Mouse (Mus musculus): Measurements from ENCODE around the gene Coq8a.

The Coq8a gene

DNA sequence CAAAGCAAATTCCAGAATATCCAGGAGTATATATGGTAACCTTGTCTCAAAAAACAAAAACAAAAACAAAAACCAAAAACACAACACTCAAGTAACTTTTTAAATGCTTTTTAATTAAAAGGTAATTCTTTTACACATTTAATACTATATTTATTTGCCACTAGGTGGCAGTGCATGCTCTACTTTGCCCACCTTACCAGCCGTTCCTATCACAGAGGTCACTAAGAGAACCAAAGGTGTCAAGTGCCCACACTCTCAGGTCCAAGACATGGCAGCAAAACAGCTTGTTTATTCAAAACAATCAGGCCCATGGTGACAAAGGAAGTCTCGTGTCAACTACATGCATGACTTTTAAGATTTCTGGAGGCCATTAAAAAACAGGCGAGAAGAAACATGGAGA is 24.2 kb downstream of the Coq8a start:
- DNase-seq (ENCODE audit: low spot score), result no peak

DNA sequence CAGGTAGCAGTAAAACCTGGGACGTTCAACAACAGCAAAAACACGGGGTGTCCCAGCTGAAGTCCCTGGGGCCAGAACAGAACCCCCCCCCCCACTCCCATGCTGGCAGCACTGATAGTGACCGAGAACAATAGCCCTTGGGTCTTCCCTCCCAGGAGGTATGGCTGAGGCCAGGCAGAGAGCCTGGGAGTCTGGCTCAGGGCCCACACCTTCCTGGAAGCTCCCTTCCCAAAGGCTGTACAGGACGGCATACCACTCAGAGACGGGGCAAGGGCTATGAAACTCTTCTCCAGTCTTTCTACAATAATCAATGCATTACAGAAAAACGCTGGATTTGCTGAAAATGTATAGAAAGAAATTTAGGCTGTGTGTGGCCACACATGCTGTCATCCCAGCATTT is 24.7 kb downstream of the Coq8a start:
- no peak for DNase-seq (ENCODE audit: low spot score)

DNA sequence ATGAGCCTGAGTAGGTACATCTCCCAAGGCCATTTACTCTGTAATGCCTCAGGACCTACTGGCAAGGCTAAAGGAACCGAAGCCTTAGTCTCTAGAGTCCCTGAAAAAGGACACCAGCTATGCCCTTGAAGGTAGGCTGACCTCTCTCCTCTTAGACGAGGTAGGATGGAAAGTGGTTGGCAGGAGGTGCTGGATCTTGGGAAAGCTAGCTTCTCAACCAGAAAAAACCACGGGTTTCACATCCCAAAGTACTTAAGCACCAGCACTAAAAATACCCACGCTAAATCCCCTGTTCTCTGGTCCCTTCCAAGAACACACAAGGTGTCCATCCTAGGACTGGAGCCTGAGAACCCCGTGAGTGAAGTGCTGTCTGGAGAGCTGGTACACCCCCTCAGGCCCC is 26.4 kb downstream of the Coq8a start:
- no peak for DNase-seq (ENCODE audit: low spot score)

DNA sequence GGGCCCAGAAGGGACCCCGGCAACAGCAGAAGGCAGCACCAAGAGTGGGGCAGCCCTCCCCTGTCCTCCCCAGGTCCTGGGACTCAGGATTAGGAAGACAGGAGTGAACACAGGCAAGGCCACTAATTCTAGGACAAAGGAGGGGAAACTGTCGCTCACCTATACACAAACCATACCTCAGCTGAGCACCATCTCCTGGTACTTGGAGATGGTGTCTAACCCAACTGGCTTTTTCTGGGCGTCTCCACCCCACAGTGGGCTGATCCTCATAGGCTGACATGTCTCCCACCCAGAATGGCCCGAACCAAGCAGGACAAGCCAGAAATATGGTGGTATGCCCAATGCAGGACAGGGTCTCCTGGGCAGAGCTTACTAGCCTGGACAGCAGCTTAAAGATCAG is 26.8 kb downstream of the Coq8a start:
- no peak for DNase-seq (ENCODE audit: low spot score)

DNA sequence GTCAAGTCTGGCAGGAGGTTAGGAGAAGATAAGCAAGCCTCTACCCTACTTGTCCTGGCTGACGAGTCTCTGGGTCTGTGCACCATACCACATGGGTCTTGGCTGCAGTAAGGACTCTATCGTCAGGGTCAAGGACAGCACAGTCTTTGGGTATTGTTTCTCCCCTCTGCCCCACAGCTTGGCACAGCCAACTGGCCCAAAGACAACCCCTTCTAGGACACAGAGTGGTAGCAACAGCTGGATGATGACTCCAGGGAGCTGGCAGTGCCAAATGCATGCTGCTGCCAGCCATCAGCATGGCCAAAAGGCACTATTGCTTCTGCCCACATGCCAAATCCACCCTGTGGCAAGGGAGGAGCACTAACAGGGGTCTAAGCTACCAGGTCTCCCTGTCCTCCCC is 27.5 kb downstream of the Coq8a start:
- no peak for DNase-seq (ENCODE audit: low spot score)

DNA sequence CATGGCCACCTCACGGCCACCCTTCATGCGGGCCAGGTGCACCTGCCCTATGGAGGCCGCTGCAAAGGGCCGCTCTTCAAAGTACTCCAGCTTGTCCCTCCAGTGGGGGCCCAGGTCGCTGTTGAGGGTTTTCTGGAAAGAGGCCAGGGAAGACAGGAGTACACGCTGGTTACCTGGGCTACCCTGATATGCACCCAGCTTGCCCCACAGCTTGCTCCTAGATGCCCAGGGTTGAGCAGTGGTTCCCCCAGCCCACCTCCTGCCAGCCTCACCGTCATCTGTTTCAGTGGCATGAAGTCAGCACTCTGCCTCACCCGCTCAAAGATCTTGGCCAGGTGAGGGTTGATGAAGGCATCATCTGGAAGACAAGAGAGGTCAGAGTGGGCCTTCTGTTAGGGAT is 29.3 kb downstream of the Coq8a start:
- DNase-seq (ENCODE audit: low spot score), result no peak

DNA sequence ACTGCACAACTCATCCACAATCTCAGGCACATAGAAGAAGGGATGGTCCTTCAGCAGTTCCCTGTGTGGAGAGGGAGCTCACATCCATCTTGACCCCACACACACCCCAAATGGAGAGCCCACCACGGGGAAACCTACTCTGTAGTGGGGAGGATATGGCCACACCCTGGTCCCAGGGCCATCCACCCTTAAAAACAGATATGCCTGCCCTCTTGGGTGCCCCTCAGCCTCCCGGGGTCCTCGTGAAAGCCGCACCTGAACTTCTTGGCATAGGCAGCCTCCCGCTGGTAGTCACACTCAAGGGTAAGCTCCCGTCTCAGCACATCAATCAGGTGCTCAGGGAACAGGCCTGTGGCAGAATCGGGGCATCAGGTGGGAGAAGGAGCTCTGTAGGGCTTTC is 30.2 kb downstream of the Coq8a start:
- DNase-seq (ENCODE audit: low spot score), result no peak

DNA sequence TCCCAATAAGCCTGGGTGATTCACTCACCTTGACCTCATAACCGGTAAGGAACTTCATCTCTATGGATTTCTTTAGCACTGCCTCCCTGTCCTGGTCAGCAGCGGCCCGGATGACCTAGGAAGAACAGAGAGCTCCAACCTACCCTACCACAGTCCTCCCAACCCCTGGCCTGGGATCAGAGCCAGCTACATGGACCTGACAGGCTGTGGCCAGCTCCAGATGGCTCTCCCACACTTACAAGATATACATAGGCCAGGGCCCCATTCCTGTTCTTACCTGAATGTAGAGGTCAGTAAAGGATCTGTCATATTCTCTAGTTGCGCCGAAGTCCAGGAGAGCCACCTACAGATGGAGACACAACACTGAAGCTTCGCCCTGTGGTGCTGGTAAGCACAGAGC is 31.1 kb downstream of the Coq8a start:
- no peak for DNase-seq (ENCODE audit: low spot score)

DNA sequence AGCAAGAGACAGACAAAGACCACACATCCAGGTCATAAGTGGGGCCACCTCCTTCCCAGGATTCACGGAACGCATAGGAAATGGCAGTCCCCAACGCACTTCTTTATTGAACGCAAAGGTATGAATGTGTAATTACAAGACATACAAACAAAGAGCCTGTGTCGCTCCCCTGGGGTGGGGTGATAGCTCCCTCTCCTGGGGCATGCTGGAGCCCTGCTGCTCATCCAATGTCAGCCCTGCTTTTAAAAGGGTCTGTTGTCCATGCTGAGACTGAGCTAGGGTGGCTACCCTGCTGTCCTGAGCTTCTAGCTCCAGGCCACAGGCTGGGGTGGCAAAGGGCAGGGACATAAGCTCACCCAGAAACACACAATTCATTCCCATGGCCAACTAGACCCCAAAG is 32.9 kb downstream of the Coq8a start:
- DNase-seq (ENCODE audit: low spot score), result no peak

DNA sequence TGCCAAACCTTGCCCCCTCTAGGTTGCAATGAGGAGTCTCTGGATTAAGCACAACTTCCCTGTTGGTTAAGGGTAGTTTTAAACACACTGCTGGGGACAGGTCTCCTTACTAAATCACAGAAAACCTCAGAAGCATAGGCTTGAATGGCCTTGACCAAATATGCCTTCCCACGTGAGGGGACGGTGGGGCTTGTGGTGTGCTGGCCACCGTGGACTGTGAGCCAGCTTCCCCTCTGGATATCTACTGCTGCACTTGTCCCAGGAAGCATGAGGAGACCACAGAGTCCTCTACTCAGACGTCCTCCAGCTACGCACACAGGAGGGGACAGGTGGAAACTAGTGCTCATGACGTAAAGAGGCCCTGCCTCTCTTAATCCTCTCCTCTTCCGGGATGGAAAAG is 36.4 kb downstream of the Coq8a start:
- no peak for DNase-seq (ENCODE audit: low spot score)

DNA sequence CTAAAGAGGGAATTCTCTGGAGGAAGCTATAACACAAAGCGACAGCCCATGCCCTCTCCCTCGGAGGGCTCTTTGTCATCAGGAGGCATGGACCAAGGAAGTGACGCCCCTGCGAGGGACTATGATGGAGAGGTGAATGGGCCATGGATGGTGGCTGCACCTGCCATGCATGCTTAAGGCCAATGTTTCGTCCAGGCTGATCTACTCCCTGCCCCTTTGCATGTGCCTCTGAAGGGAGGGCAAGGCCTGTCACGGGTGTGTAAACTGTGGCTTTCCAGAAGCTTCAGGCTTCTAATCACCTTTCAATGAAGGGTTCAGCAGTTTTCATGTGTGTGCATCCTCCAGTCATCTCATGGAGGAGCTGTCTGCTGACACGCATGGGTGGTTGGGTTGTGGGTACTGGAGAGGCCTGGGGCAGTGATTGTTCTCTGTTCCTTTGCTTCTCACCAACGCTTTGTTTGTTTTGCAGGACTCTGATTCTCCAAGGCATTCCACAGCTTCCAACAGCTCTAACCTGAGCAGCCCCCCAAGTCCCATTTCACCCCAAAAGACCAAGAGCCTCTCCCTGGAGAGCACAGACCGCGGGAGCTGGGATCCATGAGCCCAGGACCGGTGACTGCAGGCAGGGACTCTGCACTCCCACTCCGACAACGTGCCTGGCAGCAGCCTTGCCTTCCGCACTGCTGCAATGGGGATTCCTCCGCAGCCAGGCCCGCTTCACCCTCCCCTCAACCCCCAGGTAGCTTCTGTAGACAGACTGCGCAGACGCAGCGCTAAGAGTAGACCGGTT is 37.6 kb downstream of the Coq8a start:
- DNase-seq (ENCODE audit: low spot score), result no peak

DNA sequence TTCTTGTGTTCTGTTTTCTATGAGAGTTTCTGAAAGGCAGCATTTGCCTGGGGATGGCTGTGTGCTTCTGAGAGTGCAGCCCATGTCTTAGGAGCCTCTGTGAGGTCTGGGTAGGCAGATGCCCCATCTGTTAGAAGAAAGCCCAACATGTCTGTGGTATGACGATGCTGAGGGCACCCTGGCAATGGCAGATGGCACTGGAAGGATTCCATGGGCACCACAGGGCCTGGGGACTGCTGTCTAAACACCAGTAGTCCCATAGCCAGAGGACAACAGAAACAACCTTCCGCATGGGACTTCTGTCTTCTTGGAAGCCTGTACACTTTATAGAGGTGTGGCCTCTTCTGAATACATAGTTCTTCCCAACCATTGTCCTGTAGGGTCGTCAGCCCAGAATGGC is 38.2 kb downstream of the Coq8a start:
- no peak for DNase-seq (ENCODE audit: low spot score)

DNA sequence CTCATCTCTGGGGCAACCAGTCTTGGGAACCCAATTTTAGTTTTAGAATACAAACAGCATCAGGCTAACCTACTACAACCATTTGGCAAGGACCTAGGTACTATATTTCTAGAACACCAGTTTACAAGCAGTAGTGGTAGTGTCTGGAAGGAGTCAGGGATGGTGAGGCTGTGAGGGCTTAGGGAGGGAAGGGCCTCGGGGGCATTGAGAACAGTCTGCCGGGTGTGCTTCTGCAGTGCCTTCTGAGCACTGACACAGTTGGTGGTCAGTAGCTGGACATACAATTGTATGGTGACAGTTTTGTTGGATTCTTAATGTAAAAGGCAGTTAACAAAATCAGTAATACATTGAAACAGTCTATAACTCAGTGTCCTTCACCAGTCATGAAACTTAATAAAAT is 38.9 kb downstream of the Coq8a start:
- DNase-seq (ENCODE audit: low spot score), result no peak

DNA sequence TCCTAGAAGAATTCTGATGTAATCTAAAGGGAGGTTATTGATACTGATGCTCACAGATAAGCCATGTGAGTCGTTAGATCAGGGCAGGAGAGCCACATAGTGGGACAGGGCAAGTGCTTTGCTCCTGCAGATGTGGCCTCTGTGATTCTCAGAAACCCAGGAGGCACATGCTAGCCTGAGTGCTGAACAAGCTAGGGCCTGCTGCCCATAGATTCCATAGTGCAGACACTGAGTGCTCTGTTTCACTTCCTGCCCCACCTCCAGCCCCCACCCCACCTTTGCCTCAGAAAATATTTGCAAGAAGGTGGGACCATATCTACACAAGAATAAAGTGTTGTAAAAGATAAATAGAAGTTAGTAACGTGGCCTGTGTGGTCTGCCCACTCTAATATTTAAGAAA is 40.8 kb downstream of the Coq8a start:
- no peak for DNase-seq (ENCODE audit: low spot score)

DNA sequence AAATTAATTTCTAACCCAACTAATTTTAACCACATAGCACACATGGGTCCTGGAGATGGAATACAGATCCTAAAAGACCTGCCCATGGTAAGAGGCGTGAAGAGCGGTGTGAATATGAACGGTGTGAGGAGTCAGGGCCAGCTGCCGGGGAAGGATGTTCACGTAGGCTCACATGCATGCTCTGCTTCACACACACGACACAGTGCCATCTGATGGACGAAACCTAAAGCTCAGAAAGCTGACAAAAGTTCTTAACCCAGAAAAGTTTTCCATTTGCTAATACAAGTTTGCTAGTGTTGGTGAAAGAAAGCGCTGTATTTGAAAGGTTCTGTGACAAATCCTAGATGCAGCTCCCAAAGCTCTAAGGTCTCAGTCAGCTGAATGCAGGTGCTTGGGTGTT is 48.2 kb downstream of the Coq8a start:
- no peak for DNase-seq (ENCODE audit: low spot score)

DNA sequence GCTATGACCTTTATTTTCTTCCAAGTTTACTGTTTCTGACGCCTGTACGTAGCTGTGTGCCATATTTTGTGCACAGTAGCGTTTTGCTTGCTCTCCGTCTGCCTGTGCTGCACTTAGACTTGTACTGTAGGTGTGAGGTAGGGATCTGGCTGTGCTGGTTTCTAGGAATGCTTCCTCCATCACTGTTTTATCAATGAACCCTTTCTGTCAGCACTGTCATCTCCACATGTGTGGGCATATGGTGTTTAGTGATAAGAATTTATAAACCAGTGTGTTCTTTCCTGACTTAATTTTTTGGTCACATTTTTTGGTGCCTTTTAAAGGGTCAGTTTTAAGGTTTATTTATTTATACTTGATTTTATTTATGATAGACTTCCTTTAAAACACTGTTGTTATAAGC is 50.8 kb downstream of the Coq8a start:
- DNase-seq (ENCODE audit: low spot score), result no peak

DNA sequence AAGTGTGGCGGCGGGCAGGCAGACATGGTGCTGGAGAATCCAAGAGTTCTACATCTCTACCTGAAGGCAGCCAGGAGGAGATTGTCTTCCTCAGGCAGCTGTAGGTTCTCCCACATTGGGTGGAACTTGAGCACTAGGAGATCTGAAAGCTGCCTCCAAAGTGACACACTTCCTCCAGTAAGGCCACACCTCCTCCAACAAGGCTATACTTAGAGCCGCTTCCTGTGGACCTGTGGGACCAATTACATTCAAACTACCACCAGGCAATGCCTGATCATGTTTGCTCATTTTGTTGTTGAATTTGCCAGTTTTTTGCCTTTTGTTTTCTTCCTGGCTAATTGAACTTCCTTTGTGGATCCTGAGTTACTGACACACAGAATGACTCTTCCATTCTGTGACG is 51.4 kb downstream of the Coq8a start:
- DNase-seq (ENCODE audit: low spot score), result no peak

DNA sequence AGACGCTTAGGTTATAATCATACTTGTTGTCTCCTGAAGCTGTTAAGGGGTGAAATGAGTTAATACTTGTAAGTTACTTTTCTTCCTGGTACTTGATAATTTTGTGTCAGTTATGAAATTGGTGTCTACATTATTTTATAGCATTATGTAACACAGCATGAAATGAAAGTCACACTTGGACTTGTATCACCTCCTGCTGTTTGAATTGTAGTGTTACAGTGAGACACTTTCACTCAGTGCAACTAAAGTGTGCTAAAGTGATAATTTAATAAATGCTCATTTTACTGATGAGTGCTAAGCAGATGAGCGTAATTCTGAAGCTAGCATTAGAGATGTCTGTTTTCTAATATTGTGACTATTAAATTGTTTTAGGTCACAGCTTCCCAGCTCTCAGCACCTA is 58.4 kb downstream of the Coq8a start:
- no peak for DNase-seq (ENCODE audit: low spot score)

DNA sequence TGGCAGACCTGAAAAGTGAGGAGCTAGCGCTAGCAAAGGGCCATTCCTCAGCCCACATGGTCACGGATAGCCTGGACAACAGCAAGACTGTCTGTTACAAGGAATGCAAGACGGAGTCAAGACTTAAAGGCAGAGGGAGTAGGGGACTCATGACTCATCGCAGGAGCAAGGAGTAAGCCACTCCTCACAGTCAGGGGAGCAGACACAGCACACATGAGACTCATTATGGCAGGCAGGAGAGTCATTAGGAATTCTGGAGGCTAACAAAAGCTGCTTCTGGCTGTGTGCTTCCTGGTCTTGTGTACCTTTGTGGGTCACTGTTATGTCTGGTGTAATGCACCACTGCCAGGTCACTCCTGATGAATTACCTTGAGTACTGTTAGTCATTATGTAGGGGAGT is 60.2 kb downstream of the Coq8a start:
- no peak for DNase-seq (ENCODE audit: low spot score)

DNA sequence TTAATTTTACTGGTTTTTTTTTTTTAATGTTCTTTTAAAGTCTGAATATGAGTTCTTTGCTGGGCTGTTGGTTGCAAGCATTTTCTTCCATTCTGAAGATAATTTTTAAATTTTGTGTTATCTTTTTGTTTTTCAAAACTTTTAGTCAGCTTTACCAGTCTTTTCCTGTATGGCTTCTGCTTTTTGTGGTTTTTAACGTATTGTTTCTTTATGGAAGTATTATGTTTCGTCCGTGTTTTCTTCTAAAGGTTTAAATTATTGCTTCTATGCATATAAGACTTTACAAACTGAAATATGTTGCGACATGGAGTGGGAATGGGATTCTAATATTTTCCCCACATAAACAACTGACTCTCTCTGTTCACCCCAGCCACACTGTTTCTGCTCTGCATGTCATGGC is 67.2 kb downstream of the Coq8a start:
- no peak for DNase-seq (ENCODE audit: low spot score)

DNA sequence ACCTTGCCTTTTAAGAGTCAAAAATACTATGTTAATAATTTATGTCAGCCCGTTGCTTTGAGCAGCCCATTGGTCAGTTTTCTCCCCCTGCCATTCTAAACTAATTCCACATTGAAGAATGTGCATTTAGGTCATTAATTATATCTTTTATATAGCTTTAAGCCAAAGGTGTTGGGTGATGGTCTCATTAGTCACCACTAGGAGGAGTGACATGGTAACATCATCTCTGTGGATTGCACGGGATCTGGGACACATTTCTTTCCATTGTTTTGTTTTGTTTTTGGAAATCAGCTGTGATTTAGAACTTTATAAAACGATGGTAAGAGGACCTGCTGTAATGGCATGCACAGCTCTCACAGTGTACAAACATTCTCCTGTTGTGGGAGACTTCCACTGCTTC is 68.0 kb downstream of the Coq8a start:
- no peak for DNase-seq (ENCODE audit: low spot score)

DNA sequence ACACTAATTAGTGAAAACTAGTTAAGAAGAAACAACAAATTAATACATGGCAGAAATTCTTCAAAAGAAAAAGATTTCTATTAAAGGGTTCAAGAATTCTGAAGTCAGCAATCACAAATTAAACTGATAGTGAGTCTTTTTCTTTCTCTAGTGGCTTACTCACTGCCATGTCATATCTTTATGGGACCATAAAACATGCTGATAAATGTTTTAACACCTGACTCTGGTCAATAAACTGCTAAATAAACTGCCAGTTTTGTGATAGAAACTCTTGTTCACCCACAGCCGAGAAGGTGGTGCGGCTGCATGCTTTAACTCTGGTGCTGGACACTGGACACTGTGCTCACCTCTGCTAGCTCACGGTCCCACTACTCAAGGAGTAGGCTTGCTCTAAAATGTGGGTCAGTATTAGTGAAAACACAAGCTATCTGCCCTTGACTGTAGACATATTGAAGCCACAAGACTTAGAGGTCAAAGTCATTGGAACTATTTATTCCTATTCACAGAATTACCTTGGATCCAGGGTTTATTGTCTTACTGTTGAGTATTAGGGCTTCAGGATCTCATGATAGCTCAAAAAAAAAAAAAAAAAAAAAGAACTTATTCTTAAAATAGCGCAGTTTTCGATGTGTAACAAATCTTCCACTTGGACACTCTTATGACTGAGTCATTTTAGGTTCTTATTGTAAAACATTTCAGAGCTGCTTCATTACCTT is 71.2 kb downstream of the Coq8a start:
- no peak for DNase-seq (ENCODE audit: low spot score)

DNA sequence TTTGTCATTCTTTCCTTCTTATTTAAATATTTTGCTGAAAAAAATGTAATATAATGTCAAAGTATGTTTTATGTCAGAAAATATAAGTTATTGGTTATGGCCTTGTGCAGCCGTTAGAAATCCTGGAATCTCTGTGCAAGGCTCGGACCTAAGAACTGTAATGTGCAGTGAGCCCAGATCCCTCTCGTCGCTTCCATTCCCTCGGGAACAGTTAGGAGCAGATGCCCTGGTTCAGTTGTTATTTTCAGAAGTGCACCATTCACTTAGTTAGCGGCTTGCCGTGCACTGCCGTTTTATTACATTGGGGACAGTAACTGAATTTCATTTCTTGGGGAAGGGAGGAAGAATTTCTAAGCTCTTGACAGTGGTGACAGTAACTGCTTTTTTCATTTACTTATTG is 81.2 kb downstream of the Coq8a start:
- DNase-seq (ENCODE audit: low spot score), result no peak

DNA sequence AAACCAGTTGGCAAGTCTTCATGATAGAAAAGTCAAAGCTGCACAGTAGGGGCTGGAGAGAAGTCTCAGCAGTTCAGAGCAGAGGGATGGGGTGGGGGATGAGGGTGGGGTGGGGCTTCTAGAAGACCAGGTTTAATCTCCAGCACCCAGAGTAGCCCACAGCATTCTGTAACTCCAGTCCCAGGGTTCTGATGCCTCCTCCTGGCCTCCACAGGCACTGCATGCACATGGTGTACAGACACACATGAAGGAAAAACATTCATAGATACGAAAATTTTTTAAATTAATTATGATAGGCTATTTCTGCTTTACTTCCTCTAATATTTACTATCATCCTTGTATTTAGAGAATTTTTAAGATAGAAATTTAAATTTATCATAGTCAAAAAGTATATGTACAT is 82.9 kb downstream of the Coq8a start:
- no peak for DNase-seq (ENCODE audit: low spot score)

All from left cerebral cortex, adult 11 months (tissue).